Mouse (Mus musculus) right cerebral cortex, postnatal 36 days (tissue): ENCODE results near the gene 4930432K21Rik.

Experiments
- DNase-seq, 2 experiments: peaks; one replicate each; pipeline ENCODE4 v3.0.0; 2022; ENCODE audit warnings: low spot score in 2 of 2, mixed read lengths in 1 of 2

The 4930432K21Rik gene

DNA sequence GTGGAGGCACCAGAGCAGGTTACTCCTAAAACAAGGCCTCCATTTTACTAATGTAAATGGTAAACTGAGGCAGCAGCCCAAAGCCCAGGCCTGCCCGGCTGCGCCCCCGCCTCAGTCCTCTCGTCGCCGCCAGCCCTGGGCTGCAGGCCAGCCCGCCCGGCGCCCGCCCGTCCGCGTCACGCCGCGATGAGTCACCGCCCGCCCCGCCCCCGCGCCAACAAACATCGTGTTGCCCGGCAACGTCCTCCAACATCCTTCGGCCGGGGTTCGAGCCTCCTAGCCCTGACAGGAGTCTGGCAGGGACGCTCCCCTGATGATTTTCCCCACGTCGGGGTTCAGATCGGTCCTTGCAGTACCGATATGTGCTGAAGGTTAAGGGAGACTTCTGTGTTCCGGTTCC, 44.7 kb downstream of the 4930432K21Rik start:
- DNase-seq, result peak in 1 of 2 experiments; percentile 64

DNA sequence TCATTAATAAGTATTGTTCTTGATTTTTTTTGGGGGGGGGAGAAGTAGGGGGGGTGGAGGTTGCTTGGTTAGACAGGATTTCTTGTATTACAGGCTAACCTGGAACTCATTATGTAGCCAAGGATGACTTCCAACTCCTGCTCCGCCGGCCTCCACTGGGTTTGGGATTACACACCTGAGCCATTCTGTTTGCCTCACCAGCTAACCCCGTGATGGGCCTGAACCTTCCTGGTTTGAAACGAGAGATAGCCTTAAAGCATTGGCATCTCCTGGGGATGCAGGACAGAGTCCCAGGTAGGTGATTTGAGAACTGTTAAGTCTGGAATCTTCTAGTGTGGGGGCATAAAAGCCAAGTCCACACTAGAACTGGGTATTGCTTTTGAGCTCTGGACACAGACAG, 45.3 kb downstream of the 4930432K21Rik start:
- no peak for DNase-seq

- no peak for DNase-seq
Measured at GRCm38 (mm10) chr8:84193566-84193965, 45.7 kb downstream of the 4930432K21Rik start.

DNA sequence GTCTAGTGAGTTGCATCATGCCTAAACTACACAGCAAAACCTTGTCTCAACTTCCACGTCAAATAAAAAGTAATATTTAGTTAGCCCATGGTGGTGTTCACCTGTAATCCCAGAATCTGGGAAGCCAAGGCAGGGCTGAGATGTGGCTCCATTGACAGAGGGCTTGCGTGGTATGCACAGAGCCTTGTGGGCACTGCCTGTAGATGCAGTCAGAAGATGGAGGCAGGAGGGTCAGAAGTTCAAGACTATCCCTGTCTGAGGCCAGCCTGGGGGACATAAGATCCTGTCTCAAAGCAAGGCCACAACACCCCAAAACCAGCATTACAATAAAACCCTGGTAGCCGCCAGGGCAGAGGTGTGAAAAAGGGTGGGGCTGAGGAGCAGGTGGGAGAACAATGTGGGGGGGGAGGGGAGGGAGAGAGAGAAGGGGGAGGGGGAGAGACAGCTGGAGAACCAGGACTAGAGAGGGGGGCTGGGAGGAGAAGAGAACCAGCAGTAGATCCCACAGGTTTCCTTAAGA, 46.5 kb downstream of the 4930432K21Rik start:
- no peak for DNase-seq

DNA sequence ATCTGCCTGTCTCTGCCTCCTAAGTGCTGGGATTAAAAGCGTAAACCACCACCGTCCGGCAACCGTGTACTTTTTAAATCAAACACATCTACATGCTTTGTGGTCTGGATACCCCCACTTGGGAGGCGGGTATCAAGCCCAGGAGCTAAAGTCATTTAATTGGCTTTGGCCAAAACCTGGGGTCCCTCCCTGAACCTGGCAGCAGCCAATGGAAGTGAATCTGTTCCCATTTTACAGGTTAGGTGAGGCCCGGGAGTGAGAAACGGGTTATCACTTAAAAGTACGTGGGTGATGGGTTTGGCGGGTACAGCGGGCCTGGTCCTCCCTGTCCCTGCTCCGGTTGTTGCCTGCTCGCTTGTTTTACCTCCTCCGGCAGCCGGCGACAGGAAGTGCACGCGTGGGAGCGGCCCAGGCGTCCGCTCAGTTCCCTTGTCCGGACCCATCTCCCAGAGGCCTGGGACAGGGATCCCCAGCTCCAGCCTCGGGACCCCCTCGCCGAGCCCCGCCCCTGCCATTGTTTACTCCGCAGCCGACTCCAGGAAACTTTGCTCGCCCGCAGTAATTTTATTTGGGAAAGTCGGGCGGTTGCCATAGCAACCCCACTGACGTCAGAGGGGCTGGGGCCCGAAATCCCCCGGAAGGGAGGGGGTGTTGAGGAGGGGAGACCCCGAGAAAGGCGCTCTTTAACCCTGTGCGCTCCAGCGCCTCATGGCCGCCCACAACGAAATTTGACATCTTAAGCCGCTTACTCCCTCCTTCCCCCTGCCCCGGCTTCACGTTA, 49.5 kb downstream of the 4930432K21Rik start:
- peak in 1 of 2 experiments; percentile 49 for DNase-seq

- DNase-seq, result peak; percentile 77 to 85
Measured at GRCm38 (mm10) chr8:84197922-84198774, 50.3 kb downstream of the 4930432K21Rik start.

DNA sequence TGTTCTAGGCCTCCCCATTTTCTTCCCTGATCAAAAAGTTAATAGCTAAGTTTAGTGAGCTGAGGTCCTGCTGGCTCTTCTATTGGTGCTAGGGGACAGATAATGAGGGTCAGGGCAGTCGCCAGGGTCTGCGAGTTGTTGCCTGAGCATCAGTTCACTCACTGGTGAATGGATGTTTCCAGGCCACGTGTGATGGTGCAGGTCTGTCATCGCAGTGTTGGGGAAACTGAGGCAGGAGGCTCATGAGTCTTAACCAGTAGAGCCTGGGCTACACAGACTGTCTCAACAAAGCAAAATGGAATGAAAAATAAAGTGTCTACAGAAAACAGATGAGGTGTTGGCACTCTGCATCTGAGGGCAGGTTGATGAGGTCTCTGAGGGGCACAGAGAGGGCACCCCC, 51.0 kb downstream of the 4930432K21Rik start:
- no peak for DNase-seq

- DNase-seq, result no peak
Measured at GRCm38 (mm10) chr8:84199348-84200125, 51.7 kb downstream of the 4930432K21Rik start.

GRCm38 (mm10) chr8:84200126-84200555, 52.3 kb downstream of the 4930432K21Rik start:
- no peak for DNase-seq

DNA sequence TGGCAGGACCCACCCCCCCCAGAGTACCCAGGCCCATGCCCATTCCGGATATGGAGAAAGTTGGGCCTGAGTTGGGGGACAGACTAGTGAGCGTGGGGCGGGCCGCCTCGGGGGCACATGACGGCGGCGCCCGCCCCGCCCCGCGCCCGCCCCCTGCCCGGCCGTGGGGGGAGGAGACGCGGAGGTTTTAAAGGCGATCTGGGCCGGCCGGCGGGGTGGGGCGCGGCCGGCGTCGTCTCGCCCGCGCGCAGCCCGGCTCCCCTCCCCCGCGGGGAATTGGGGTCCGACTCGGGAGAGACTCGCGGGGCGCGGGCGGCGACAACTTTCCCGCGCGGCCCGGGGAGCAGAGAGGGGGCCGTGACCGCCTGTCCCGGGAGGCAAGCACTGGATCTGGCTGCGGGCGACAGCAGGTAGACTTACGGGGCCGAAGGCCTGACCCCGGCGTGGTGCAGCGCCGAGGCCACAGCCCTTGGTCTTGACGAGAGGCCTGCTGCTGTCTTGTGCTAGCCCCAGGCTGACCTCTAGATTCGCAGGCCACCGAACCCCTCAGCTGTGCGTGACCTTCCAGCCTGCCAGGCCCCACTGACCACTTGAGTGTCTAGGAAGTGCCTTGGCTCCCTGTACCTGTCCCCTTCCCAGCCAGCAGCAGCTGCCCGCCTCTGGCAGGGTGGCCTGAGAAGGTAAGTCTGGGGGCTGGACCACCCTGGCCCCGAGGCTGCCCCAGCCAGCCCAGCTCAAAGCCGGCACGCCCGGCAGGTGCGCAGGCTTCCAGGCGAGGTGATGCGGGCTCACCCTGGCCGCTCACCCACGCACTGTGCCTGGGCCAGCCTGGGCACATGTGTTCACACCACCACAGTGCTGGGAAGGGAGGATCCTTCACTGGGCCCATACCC, 53.1 kb downstream of the 4930432K21Rik start:
- DNase-seq, result no peak

GRCm38 (mm10) chr8:84201545-84202245, 53.9 kb downstream of the 4930432K21Rik start:
- no peak for DNase-seq

DNA sequence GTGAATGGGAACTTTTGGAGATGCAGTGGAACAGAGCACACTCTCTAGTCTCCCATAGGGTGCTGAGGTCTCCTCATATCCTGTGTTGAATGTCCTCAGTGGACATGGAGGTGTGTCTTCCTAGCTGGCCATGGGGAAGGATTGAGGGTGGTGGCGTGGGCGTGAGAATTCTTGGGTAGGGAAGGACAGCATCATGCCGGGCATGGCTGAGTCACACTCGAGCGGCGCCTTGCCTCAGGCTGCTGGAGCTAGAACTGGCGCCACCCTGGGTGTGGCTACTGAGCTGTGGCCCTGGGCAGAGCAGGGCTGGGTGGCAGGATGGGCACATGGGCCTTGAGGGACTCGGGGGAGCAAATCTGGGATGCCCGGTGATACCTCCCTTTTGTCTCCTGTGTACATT, 54.6 kb downstream of the 4930432K21Rik start:
- peak in 1 of 2 experiments; percentile 52 for DNase-seq

- DNase-seq, result peak; percentile 67 to 68
Measured at GRCm38 (mm10) chr8:84202938-84203917, 55.4 kb downstream of the 4930432K21Rik start.

DNA sequence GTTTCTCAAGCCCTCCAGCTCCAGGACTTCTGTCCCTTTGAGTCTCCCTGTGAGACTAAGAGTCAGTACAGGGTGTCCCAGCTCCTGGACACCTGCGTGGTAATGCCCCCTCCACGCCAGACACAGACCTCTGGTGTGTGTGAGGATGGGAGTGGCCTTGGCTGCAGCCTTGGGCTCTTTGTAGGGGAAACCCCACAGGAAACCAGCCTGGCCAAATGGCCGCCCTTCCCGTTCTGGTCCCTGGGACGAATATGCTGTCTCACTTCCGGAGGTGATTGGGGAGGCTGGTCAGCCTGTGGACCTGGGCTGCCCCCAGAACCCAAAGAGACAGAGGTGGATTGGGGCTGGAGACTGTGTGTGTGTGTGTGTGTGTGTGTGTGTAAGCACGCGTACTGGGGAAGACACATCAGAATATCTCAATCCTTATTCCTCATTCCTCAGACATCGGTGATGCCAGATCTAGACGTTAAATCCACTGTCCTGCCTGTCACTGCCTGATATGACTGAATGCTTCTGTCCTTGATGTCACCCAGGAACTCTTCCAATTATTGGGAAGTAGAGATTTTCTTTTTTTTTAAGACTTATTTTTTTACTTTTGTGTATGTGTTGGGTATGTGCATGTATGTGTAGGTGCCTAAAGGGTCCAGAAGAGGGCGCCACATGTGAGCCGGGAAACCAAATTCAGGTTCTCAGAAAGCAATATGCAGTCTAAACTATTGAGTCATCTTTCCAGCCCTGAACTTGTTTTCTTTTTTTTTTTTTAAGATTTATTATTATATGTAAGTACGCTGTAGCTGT, 56.3 kb downstream of the 4930432K21Rik start:
- no peak for DNase-seq

GRCm38 (mm10) chr8:84205073-84205472, 57.2 kb downstream of the 4930432K21Rik start:
- no peak for DNase-seq

DNA sequence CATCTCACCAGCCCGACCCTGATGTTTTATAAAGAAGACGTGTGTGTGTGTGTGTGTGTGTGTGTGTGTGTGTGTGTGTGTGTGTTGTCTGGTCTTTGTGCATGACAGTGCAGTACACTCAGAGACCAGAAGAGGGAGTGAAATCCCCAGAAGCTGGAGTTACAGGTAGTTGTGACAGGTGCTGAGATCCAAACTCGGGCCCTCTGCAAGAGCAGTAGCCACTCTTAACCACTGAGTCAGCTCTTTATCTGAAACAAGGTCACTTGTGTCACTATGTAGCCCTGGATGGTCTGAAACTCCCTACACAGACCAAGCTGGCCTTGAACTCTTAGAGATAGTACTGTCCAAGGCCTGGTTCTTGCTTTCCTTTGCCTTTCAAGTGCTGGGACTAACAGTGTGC, 58.8 kb downstream of the 4930432K21Rik start:
- no peak for DNase-seq

GRCm38 (mm10) chr8:84207811-84208210, 60.0 kb downstream of the 4930432K21Rik start:
- no peak for DNase-seq
